Mouse (Mus musculus) cerebellum, adult 2 months (tissue): ENCODE data around the gene Vars. TPM values are rescaled to one million over a fixed set of nuclear protein-coding genes. Genes with fewer than 3 reads are reported as not detected.

Source experiments
- DNase-seq, 2 experiments: peaks; one replicate each; pipeline ENCODE4 v3.0.0; 2021
- H3K27ac ChIP-seq: fragments of 200-500 bp; 2 replicates; pipeline ENCODE4 v1.5.1; 2012; ENCODE audit warnings: low read length, control low read depth, inconsistent platforms; ENCODE audit not compliant: insufficient read depth
- H3K27me3 ChIP-seq: fragments of 200-500 bp; 2 replicates; pipeline ENCODE4 v1.6.1; 2012; ENCODE audit warnings: inconsistent platforms, mild to moderate bottlenecking, low read length, moderate library complexity; ENCODE audit not compliant: control insufficient read depth, insufficient read depth
- H3K4me1 ChIP-seq: fragments of 200-500 bp; 2 replicates; pipeline ENCODE4 v1.6.1; 2011; ENCODE audit warnings: low read length; ENCODE audit not compliant: control insufficient read depth, insufficient read depth
- H3K4me3 ChIP-seq: fragments of 200-500 bp; replicated peaks from 2 replicates; pipeline ENCODE3; 2011; ENCODE audit warnings: mild to moderate bottlenecking, low read depth, low read length, control low read depth; ENCODE audit not compliant: insufficient read depth
- CTCF ChIP-seq: fragments of 200-500 bp; IDR thresholded peaks from 2 replicates; pipeline ENCODE4 v1.5.1; 2011; ENCODE audit warnings: low read depth, mild to moderate bottlenecking, control low read depth, low read length, moderate library complexity, borderline replicate concordance; ENCODE audit not compliant: insufficient read depth
- POLR2A ChIP-seq: fragments of 200-500 bp; IDR thresholded peaks from 2 replicates; pipeline ENCODE4 v1.6.1; 2011; ENCODE audit warnings: low read length, control low read depth, borderline replicate concordance; ENCODE audit not compliant: insufficient read depth
- WGBS: fragments of 180-500 bp; shearing (Covaris S2); methylation state at CpG from one replicate; pipeline ENCODE4 v1.1.7; 2018; 5-methylcytosine and 5-hydroxymethylcytosine counted together
- polyA plus RNA-seq: library from polyadenylated mRNA; depleted of rRNA; stranded (reverse); fragments of >200 nt; gene quantifications from 2 replicates; pipeline ENCODE4 v1.2.3, GENCODE M21; 2012

Vars gene
- polyA plus RNA-seq, 1 experiment = 65.3 TPM

DNA sequence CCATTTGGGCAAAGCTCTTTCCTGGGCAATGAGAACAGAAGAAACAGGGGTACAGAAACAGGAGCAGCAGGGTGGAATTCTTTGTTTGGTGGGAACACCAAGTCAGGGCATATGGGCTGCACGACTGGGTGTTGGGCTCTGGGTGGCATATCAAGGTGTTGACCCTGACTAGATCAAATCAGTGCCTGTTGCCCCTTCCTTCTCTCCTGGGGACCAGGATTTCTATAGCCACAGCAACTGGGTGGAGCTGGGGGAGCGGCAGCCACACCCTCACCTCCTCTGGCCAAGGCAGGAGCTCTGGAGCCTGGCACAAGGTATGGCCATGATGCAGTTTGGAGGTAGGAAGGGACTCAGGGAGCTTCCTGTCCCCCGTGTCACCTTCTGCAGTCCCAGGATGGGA is 17.4 kb downstream of the Vars start:
- TF ChIP-seq POLR2A (no peak), CTCF (no peak)
- H3K4me3 ChIP-seq = no peak overlapping the region
- 78% methylated on average over 3 of the region's 3 CpGs for WGBS
- H3K27me3 ChIP-seq = no peaks in the 10 kb centered on the region
- H3K4me1 ChIP-seq = peaks cover 39% of the 10 kb centered on the region
- no peak for DNase-seq
- no peak overlapping the region for H3K27ac ChIP-seq

DNA sequence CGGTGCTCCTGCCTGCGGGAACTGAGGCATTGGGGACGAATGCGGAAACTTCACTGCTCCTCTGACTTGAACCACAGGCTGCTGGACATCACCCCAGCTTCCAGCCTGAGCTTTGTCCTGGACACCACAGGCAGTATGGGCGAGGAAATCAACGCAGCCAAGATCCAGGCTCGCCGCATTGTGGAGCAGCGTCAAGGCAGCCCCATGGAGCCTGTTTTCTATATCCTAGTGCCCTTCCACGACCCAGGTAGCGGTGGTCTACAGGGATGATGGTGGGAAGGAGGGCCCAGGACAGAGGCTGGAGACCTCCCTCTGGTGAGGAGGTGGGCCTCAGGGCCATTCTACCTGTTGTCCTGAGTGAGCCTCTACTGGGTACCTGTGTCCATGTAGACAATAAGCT is 19.1 kb downstream of the Vars start:
- TF ChIP-seq POLR2A = no peak
- 58% methylated on average over 11 of the region's 11 CpGs for WGBS
- DNase-seq = no peak

GRCm38 (mm10) chr17:35020551-35020950 is 19.8 kb downstream of the Vars start:
- no peak overlapping the region for H3K4me3 ChIP-seq
- TF ChIP-seq CTCF (no peak), POLR2A (no peak)
- 89% methylated on average over 8 of the region's 8 CpGs for whole genome bisulfite sequencing
- peaks cover 34% of the 10 kb centered on the region for H3K4me1 ChIP-seq
- H3K27me3 ChIP-seq = no peaks in the 10 kb centered on the region
- no peak overlapping the region for H3K27ac ChIP-seq
- no peak for DNase-seq

More for the DNA sequence above, 19.1 kb downstream of the Vars start:
- Histone ChIP-seq H3K4me1 (peaks cover 39% of the 10 kb centered on the region), H3K27me3 (no peaks in the 10 kb centered on the region), H3K27ac (no peak overlapping the region), H3K4me3 (no peak overlapping the region)

DNA sequence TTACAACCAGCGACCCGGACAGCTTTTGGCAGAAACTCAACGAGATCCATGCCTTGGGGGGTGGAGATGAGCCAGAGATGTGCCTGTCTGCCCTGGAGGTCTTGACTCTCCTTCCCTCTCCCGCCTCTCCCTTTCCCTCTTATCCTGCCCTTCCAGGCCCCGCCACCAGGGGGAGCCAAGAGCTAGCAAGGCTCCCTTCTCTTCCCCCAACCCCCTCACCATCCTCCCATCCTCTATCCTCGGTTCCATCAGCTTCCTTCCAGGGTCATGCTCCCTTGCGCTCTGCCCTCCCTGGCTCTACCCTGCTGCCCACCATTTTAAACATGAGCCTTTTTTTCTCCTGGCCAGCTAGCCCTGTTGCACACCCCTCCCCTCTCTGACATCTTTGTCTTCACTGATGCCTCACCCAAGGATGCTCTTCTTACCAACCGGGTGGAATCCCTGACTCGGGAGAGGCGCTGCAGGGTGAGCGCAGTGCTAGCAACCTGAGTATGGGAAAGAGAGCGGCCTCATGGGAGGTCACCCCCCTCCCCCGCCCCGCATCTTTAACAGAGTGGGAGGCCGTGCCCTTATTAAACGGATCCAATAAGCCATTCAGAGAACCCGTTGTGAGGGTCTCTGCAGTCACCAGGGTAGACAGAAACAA is 20.5 kb downstream of the Vars start:
- H3K4me3 ChIP-seq = peak overlapping the region; percentile 19

DNA sequence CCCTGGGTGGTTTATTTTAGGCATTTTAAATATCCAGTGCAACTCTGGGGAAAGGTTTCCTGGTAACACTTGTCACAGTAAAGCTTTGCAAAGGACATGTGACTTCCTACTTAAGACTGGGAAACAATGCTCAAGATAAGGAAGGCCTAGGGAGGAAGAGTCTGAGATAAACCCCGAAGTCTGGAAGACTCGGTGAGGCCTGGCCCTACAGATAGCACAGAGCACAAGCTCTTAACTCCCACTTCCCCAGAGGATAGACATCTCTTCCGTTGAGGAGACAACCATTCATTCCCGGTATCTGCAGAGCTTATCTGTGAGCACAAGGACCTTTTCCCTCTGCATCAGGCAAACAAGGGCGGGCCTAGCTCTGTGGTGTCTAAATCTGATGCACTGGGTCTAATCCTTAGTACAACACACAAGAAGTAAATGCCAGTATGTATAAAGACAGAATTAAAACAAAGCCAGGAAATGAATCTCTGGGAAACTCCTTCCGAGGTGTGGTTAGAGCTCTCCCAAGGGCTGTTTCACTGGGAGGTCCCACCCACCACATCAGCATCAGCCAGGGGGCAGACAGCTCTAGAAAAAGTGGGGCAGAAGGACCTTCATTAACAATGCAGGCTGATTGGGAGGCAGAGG is 21.2 kb downstream of the Vars start:
- DNase-seq = no peak
- no peaks in the 10 kb centered on the region for H3K27me3 ChIP-seq
- no peak overlapping the region for H3K4me3 ChIP-seq
- WGBS = 74% methylated on average over 6 of the region's 6 CpGs
- H3K4me1 ChIP-seq = peaks cover 20% of the 10 kb centered on the region
- no peak for TF ChIP-seq CTCF
- no peak for TF ChIP-seq POLR2A
- no peak overlapping the region for H3K27ac ChIP-seq

More for the DNA sequence above, 20.5 kb downstream of the Vars start:
- Histone ChIP-seq H3K27me3 (no peaks in the 10 kb centered on the region), H3K27ac (no peak overlapping the region), H3K4me1 (peaks cover 27% of the 10 kb centered on the region)
- 22% methylated on average over 17 of the region's 17 CpGs for WGBS
- TF ChIP-seq POLR2A (no peak), CTCF (peak; percentile 95)
- DNase-seq = peak; percentile 83 to 91

- Histone ChIP-seq H3K4me1 (peaks cover 17% of the 10 kb centered on the region), H3K4me3 (no peak overlapping the region), H3K27ac (no peak overlapping the region), H3K27me3 (no peaks in the 10 kb centered on the region)
- DNase-seq = no peak
- TF ChIP-seq POLR2A (no peak), CTCF (no peak)
- WGBS = 96% methylated on average over 8 of the region's 8 CpGs
Measured at GRCm38 (mm10) chr17:35022541-35023060, 21.8 kb downstream of the Vars start.

- Histone ChIP-seq H3K27me3 (no peaks in the 10 kb centered on the region), H3K4me1 (peaks cover 14% of the 10 kb centered on the region; the same call in 1 of the 2 replicates), H3K4me3 (no peak overlapping the region), H3K27ac (no peak overlapping the region)
- no peak for TF ChIP-seq POLR2A
- no peak for TF ChIP-seq CTCF
- DNase-seq = no peak
- WGBS = 82% methylated on average over 5 of the region's 5 CpGs
Measured at GRCm38 (mm10) chr17:35023221-35023620, 22.4 kb downstream of the Vars start.

DNA sequence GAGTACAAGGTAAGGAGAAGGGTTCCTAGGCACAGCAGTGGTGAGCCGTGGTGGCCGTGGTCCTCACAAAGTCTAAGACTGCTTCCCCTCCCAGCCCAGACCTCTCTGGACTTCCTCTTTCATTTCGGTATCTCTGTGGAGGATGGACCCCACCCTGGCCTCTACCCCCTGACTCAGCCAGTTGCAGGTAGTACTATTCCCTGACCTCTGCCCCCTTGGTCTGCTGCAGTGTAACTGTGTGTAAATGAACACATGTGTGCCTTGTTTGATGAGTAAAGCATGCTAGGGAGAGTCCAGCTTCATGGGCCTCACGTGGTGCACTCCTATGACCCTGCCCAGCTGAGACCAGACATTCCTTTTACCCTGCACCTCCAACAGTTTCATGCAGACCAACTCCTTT is 23.0 kb downstream of the Vars start:
- DNase-seq = no peak
- TF ChIP-seq POLR2A (no peak), CTCF (no peak)
- 90% methylated on average over 4 of the region's 4 CpGs for WGBS
- H3K4me3 ChIP-seq = no peak overlapping the region
- no peak overlapping the region for H3K27ac ChIP-seq
- H3K27me3 ChIP-seq = no peaks in the 10 kb centered on the region
- H3K4me1 ChIP-seq = peaks cover 10% of the 10 kb centered on the region; the same call in 1 of the 2 replicates
